Mouse (Mus musculus): Measurements from ENCODE around the gene Ntm. TPM values are rescaled to one million over a fixed set of nuclear protein-coding genes. Genes with fewer than 3 reads are reported as not detected.

Gene Ntm
- polyA plus RNA-seq, 1 experiment from 2014 or later: 248 TPM

- no peak overlapping the region for H3K4me2 ChIP-seq
- H3K9ac ChIP-seq (replicated peaks): no peak overlapping the region
- no peaks in the 10 kb centered on the region for H3K36me3 ChIP-seq
- ATAC-seq (ENCODE audit: low FRiP score): no peak
- no peaks in the 10 kb centered on the region for H3K27me3 ChIP-seq (replicated peaks)
- H3K4me3 ChIP-seq (replicated peaks): no peak overlapping the region
- no peaks in the 10 kb centered on the region for H3K4me1 ChIP-seq
- H3K9me3 ChIP-seq (replicated peaks): no peaks in the 10 kb centered on the region
- 85% methylated on average over 8 of the region's 8 CpGs for WGBS
- no peak overlapping the region for H3K27ac ChIP-seq (replicated peaks)
Measured at GRCm38 (mm10) chr9:29550582-29550981, 412.4 kb downstream of the Ntm start.

DNA sequence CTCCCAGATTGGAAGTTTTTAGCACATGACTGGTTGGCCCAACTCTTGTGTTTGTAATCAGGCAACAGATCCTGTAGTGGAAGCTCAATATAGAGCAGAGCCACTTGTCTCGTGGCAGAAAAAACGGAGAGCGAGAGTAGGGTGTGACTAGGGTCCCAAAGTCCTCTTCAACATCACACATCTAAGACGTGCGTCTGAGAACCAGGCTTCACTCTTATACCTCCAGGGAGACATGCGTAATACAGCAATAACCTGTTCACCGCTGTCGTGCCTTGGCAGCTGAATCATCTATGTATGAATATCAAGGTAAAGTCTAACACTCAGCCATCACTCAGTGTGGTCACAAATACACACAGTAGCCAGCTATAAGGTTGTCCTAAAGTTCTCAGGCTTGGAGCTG lies 412.8 kb downstream of the Ntm start:
- H3K36me3 ChIP-seq: no peaks in the 10 kb centered on the region
- ATAC-seq (ENCODE audit: low FRiP score): no peak
- H3K27me3 ChIP-seq (replicated peaks): no peaks in the 10 kb centered on the region
- no peak overlapping the region for H3K4me2 ChIP-seq
- no peak overlapping the region for H3K4me3 ChIP-seq (replicated peaks)
- no peak overlapping the region for H3K27ac ChIP-seq (replicated peaks)
- no peaks in the 10 kb centered on the region for H3K4me1 ChIP-seq
- H3K9ac ChIP-seq (replicated peaks): no peak overlapping the region
- H3K9me3 ChIP-seq (replicated peaks): no peaks in the 10 kb centered on the region
- 88% methylated on average over 8 of the region's 8 CpGs for WGBS

DNA sequence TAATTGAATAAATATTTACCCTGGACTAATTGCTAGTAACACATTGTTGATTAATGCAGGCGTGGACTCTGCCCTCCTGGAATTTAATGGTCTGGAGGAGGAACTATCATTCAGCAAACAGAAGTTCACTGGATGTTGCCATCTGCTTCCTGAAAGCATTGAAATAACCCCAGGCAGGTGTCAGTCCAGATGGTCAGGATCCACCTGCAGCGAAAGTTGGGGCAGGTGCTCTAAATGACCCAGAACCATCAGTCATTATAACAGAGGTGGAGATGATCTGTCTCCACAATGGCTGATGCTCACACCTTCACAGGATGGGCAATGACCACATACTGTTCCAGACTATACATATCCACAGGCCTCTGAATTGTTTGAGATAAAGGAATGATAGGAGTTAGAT lies 426.5 kb downstream of the Ntm start:
- Histone ChIP-seq H3K9ac (replicated peaks) (no peak overlapping the region), H3K36me3 (no peaks in the 10 kb centered on the region), H3K9me3 (replicated peaks) (no peaks in the 10 kb centered on the region), H3K4me2 (no peak overlapping the region), H3K27me3 (replicated peaks) (no peaks in the 10 kb centered on the region), H3K4me3 (replicated peaks) (no peak overlapping the region), H3K27ac (replicated peaks) (no peak overlapping the region), H3K4me1 (peaks cover 8% of the 10 kb centered on the region; the same call in 1 of the 2 replicates)
- WGBS: 75% methylated on average over 2 of the region's 2 CpGs
- no peak for ATAC-seq (ENCODE audit: low FRiP score)

DNA sequence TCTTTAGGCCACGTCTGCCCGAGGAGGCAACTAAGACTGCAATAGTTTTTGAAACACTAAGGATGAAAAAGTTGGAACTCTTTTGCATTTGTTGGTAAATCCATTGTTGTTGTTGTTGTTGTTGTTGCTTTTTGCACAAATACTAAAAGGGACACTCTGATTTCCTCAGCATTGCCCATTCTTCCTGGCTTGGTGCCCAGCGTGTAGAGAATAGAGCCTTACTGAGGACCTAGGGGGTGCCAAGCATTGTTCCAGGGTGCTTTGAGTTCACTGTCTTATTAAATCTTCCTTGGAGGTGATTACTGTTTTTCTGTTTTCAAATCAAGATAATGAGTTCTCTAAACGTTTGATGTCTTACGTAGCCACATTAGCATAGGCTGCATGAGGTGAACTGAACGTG lies 428.2 kb downstream of the Ntm start:
- no peak overlapping the region for H3K9ac ChIP-seq (replicated peaks)
- no peak overlapping the region for H3K27ac ChIP-seq (replicated peaks)
- no peak for ATAC-seq (ENCODE audit: low FRiP score)
- no peaks in the 10 kb centered on the region for H3K36me3 ChIP-seq
- no peaks in the 10 kb centered on the region for H3K27me3 ChIP-seq (replicated peaks)
- H3K4me3 ChIP-seq (replicated peaks): no peak overlapping the region
- WGBS: 67% methylated on average over 6 of the region's 6 CpGs
- H3K9me3 ChIP-seq (replicated peaks): no peaks in the 10 kb centered on the region; the same call in 1 of the 2 replicates
- no peak overlapping the region for H3K4me2 ChIP-seq
- peaks cover 8% of the 10 kb centered on the region; the same call in 1 of the 2 replicates for H3K4me1 ChIP-seq

GRCm38 (mm10) chr9:29534304-29534703 lies 428.6 kb downstream of the Ntm start:
- Histone ChIP-seq H3K4me2 (no peak overlapping the region), H3K4me1 (peaks cover 8% of the 10 kb centered on the region; the same call in 1 of the 2 replicates), H3K9me3 (replicated peaks) (no peaks in the 10 kb centered on the region; the same call in 1 of the 2 replicates), H3K4me3 (replicated peaks) (no peak overlapping the region), H3K36me3 (no peaks in the 10 kb centered on the region), H3K27ac (replicated peaks) (no peak overlapping the region), H3K27me3 (replicated peaks) (no peaks in the 10 kb centered on the region), H3K9ac (replicated peaks) (no peak overlapping the region)
- ATAC-seq (ENCODE audit: low FRiP score): no peak
- 36% methylated on average over 7 of the region's 7 CpGs for WGBS

DNA sequence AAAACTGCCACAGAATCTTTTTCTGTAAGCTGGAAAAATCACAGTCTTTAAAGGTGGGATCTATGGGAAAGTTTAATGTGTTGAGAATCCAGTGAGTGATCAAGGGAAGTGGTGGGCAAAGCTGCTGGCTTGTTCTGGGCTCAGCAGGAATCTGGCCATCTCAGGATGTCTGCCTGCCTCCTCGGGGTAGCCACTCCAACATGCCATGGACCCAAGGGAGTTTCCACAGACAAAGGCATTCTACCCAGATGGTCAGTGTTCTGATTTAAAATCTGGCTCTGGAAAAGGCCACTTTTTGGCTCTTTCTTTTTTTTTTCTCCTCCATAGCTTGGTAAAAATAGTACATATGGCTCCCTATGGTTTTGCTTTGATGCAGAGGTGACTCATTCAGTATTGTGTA lies 429.4 kb downstream of the Ntm start:
- 50% methylated on average over 1 of the region's 1 CpGs for WGBS
- H3K36me3 ChIP-seq: no peaks in the 10 kb centered on the region
- ATAC-seq (ENCODE audit: low FRiP score): no peak
- no peak overlapping the region for H3K4me2 ChIP-seq
- no peak overlapping the region for H3K4me3 ChIP-seq (replicated peaks)
- no peak overlapping the region for H3K27ac ChIP-seq (replicated peaks)
- H3K9ac ChIP-seq (replicated peaks): no peak overlapping the region
- no peaks in the 10 kb centered on the region for H3K27me3 ChIP-seq (replicated peaks)
- peaks cover 8% of the 10 kb centered on the region; the same call in 1 of the 2 replicates for H3K4me1 ChIP-seq
- H3K9me3 ChIP-seq (replicated peaks): no peaks in the 10 kb centered on the region; the same call in 1 of the 2 replicates

DNA sequence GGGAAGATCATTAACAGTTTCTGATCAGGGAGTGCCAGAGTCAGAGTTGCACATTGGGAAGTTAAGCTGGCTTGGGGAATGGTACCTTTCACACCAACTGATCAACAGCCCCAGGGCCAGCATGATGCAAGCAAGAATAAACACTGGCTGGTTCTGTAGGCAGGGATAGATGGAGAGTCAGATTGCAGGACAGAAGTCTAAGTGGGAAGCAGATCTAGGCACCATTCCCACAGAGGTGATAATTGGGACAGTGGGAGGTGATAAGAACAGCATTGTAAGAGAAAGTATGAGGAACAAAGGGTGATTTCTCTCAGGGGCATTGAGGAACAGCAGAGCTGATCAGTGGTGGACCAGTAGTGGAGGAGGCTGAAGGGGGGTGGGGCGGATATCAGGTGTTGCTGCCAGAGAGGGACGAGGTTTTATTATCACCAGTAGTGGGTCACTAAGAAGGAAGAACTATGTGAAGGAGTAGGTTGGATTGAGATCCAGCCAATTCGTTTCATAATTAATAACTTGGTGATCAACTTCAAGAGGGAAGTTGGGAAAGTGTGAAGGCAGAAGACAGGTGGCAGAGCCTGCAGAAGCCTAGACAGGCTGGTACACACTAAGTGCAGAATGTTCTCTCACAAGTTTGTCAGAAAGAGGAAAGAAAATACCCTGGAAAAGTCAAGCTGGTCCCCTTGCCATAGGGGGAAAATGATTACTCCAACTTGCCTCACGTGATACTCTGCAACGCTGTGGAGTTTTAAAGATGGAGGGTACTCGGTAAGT lies 431.6 kb downstream of the Ntm start:
- ATAC-seq (ENCODE audit: low FRiP score): no peak
- WGBS: 94% methylated on average over 6 of the region's 6 CpGs
- H3K4me3 ChIP-seq (replicated peaks): no peak overlapping the region
- no peak overlapping the region for H3K9ac ChIP-seq (replicated peaks)
- no peaks in the 10 kb centered on the region for H3K36me3 ChIP-seq
- H3K9me3 ChIP-seq (replicated peaks): no peaks in the 10 kb centered on the region; the same call in 1 of the 2 replicates
- H3K27ac ChIP-seq (replicated peaks): no peak overlapping the region
- peaks cover 8% of the 10 kb centered on the region; the same call in 1 of the 2 replicates for H3K4me1 ChIP-seq
- no peak overlapping the region for H3K4me2 ChIP-seq
- no peaks in the 10 kb centered on the region for H3K27me3 ChIP-seq (replicated peaks)

DNA sequence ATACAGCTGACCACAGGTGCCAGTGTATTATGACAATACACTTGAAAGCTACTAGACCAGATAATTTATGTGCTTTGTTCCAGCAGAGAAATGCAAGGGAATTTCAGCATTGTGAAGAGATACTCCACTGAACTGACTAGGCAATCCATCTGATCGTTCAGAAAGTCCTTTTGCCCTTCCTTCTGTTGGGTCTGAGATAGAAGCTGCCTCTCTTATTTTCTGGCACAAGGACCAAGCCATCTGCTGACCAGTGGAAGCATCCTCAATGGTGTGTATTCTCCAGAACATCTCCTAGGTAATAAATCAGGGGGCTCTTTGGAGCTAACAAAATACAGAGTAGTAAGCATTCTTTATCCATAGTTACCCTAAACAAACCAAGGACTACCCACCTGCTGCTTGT lies 438.8 kb downstream of the Ntm start:
- H3K36me3 ChIP-seq: no peaks in the 10 kb centered on the region
- no peak overlapping the region for H3K4me3 ChIP-seq (replicated peaks)
- 64% methylated on average over 1 of the region's 1 CpGs for WGBS
- ATAC-seq (ENCODE audit: low FRiP score): no peak
- H3K4me1 ChIP-seq: peaks cover 8% of the 10 kb centered on the region
- H3K9me3 ChIP-seq (replicated peaks): no peaks in the 10 kb centered on the region
- no peak overlapping the region for H3K4me2 ChIP-seq
- H3K9ac ChIP-seq (replicated peaks): no peak overlapping the region
- H3K27me3 ChIP-seq (replicated peaks): no peaks in the 10 kb centered on the region
- H3K27ac ChIP-seq (replicated peaks): no peak overlapping the region

DNA sequence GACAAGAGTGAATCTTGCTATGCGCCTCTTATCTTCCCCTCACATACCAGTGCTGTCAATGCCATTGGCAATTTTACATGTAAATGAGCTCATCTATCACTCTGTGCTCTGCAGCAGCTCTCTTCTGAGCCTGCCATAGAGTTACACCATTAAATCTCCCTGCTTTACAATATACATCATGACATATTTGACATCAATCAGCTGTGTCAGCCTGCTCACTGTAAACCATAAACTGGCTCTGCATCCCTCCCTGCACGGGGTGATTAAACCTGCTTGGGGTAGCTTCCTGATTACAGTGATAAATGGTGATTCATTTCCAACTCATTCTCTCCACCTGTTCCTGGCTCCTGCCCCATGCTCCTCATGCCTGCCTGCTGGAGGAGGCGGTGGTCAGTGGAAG lies 439.7 kb downstream of the Ntm start:
- Histone ChIP-seq H3K4me3 (replicated peaks) (no peak overlapping the region), H3K9ac (replicated peaks) (no peak overlapping the region), H3K27ac (replicated peaks) (0 out of 2 replicates have a peak overlapping the region, but pooled peaks have one; percentile 41), H3K4me2 (no peak overlapping the region), H3K36me3 (no peaks in the 10 kb centered on the region), H3K4me1 (peaks cover 8% of the 10 kb centered on the region), H3K9me3 (replicated peaks) (no peaks in the 10 kb centered on the region), H3K27me3 (replicated peaks) (no peaks in the 10 kb centered on the region)
- whole genome bisulfite sequencing: 28% methylated on average over 3 of the region's 3 CpGs
- ATAC-seq (ENCODE audit: low FRiP score): peak; percentile 59; the same call in 1 of the 2 replicates

DNA sequence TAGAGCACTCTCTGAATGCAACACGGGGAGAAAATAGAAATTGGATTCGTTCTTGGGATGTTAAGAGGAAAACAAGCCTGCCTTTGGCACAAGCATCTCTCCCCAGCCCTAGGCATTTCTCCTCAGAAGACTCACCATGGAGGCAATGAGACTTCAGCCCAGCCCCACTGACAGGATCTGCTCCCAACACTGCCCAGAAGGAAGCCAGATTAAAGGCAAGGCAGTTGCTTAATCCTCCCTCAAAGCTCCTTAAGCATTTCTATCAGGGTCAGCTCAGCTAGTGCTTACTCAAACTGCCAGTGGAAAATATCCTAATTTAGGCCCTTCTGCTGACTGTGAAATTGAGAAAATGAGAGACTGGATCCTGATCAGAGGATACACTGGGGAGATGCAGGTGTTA lies 443.8 kb downstream of the Ntm start:
- H3K36me3 ChIP-seq: no peaks in the 10 kb centered on the region
- 75% methylated on average over 2 of the region's 2 CpGs for WGBS
- no peaks in the 10 kb centered on the region for H3K27me3 ChIP-seq (replicated peaks)
- H3K4me1 ChIP-seq: peaks cover 21% of the 10 kb centered on the region
- no peak overlapping the region for H3K4me2 ChIP-seq
- no peak overlapping the region for H3K27ac ChIP-seq (replicated peaks)
- ATAC-seq (ENCODE audit: low FRiP score): no peak
- H3K9ac ChIP-seq (replicated peaks): no peak overlapping the region
- no peaks in the 10 kb centered on the region for H3K9me3 ChIP-seq (replicated peaks)
- no peak overlapping the region for H3K4me3 ChIP-seq (replicated peaks)

DNA sequence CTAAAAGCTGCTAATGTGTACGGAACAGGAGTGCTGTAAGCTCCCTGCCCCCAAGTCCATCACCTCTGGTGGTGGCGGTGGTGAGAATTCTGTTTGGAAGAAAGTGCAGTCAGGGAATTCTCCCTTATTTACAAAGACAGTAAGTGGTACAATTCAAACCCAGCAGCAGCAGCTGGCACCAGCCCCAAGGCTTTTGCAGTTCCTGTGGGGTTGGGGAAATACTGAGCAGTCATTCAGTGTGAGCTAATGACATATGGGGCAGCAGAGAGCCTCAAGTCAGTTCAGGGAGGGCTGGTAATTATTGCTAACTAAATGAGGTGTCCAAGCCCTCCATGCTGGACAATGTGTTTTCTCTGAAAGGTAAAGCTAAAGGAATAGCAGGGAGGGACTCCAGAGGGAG lies 446.3 kb downstream of the Ntm start:
- no peaks in the 10 kb centered on the region for H3K36me3 ChIP-seq
- no peak overlapping the region for H3K9ac ChIP-seq (replicated peaks)
- no peaks in the 10 kb centered on the region for H3K9me3 ChIP-seq (replicated peaks)
- ATAC-seq (ENCODE audit: low FRiP score): no peak
- H3K4me1 ChIP-seq: peaks cover 13% of the 10 kb centered on the region
- 43% methylated on average over 2 of the region's 2 CpGs for WGBS
- no peak overlapping the region for H3K4me2 ChIP-seq
- H3K27ac ChIP-seq (replicated peaks): no peak overlapping the region; the same call in 1 of the 2 replicates
- no peaks in the 10 kb centered on the region for H3K27me3 ChIP-seq (replicated peaks)
- no peak overlapping the region for H3K4me3 ChIP-seq (replicated peaks)

DNA sequence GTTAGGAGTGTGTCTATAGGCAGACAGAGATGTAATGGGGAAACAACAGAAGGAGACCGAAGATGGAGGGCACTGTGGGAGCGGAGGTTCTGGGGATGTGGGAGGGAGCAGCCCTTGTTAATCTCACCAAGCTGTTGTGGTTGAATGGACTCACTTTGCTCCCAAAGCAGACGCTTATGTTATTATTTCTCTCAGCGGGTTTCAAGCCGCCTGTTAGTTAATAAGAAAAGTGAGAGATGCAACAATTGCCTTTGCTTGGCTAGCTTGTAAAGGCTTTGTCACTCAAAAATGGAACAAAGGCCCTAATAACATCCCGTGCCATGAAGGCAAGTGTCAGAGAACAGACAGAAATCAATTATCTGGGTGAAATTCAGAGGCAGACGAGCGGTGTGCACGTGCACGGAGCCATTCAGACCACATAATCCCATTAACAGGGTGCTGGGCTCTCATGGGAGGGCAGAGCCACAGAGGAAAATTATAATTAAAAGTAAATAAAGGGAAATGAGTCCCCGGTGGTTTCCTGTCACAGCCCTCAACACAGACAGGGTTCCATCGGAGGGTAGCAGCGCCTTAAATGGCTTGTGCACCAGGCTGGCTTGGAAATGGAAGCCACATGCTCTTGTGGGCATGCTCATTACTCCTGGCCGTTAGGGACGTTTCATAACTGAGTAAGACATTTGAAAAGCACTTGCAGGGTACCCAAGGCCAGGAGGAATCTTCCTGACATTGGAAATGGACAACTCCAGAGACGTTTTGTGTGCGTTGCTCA lies 448.2 kb downstream of the Ntm start:
- ATAC-seq (ENCODE audit: low FRiP score): no peak
- Histone ChIP-seq H3K9ac (replicated peaks) (no peak overlapping the region), H3K4me1 (peaks cover 13% of the 10 kb centered on the region), H3K9me3 (replicated peaks) (no peaks in the 10 kb centered on the region), H3K27ac (replicated peaks) (peak overlapping the region; percentile 20; the same call in 1 of the 2 replicates), H3K27me3 (replicated peaks) (no peaks in the 10 kb centered on the region), H3K4me2 (no peak overlapping the region), H3K36me3 (no peaks in the 10 kb centered on the region), H3K4me3 (replicated peaks) (no peak overlapping the region)
- 53% methylated on average over 17 of the region's 17 CpGs for WGBS

Measured in neural tube, embryonic 15.5 days (tissue).